Mouse (Mus musculus): ENCODE measurements at regions not wholly inside any gene's neighbourhood (a gene's known extent, or its start where the extent isn't known, plus 50 kb on each side); places are given as distances from the start of the nearest gene placed in this dataset.

DNA sequence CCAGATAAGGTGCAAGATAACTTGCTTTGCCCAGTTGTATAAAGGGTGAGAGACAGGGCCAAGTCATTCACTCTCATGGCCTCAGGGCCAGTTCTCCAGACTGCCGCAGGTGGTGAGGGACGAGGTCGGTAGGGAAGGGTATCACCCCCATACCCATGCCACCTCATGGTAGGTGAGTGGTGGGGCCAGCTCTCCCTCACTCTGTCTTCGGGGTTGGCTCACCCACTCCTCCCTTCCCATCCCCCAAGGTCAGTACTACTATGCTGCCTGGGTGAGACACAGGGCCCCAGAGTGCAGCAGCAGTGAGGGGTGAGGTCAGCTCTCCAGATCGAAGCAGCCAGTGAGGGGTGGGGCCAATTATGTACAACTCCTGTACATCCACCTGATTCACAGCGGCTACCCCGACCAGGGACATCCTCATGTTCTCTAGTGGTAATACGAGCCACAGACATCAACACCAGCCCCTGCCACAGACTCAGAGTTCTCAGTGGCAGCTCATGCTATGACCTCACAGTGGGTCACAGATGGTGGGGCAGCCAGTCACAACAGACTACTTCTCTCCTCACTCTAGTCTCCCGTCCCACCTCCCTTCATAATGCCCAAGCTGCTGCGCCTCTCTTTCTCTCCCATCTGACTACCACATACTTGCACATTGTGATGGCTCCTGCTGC, 138.5 kb upstream of the Tmpo start:
- no peak for TF ChIP-seq EP300 (IDR thresholded peaks at IDR 0.05; ENCODE audit: low read depth)
- no peak for TF ChIP-seq CTCF (IDR thresholded peaks at IDR 0.05; ENCODE audit: low read depth)
